Mouse (Mus musculus): ENCODE measurements at regions not wholly inside any gene's neighbourhood (a gene's known extent, or its start where the extent isn't known, plus 50 kb on each side); places are given as distances from the start of the nearest gene placed in this dataset.
A peak's percentile ranks its signal among the peaks of the same experiment; 100 is the strongest.

- DNase-seq: peak; percentile 70 to 83
These were observed 73.7 kb downstream of the Cpn2 start for GRCm38 (mm10) chr16:30193294-30194261.

GRCm38 (mm10) chr16:30194836-30195235, 72.5 kb downstream of the Cpn2 start:
- peak in 1 of 2 experiments; percentile 72 for DNase-seq

DNA sequence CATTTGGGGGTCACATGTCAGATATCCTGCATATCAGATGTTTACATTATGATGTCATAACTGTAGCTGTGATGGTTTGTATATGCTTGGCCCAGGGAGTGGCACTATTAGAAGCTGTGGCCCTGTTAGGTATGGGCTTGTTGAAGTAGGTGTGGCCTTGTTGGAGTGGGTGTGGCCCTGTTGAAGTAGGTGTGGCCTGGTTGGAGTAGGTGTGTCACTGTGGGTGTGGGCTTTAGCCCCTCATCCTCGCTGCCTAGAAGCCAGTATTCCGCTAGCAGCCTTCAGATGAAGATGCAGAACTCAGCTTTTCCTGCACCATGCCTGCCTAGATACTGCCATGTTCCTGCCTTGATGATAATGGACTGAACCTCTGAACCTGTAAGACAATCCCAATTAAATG, 71.4 kb downstream of the Cpn2 start:
- DNase-seq: peak in 1 of 2 experiments; percentile 16

DNA sequence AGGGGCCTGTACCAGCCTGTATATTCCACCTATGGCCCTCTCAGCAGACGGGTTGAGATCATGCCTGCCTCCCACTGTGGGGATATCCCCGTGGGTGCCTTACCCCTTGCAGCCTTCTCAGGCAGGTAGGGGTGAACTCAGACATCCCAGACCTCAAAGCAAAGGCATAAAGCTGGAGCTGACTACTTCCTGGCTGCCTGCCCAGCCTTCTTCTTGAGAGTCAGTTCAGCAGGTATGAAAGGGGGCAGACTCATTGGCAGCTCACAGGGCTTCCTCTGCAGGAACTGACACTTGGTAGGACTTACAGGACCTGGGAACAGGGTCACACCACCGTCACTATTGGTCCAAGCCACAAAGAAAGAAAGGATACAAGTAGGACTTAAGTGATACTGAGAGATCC, 69.9 kb downstream of the Cpn2 start:
- DNase-seq: peak; percentile 58 to 60

GRCm38 (mm10) chr16:30199836-30200235, 67.5 kb downstream of the Cpn2 start:
- peak in 1 of 2 experiments; percentile 31 for DNase-seq

GRCm38 (mm10) chr16:30204144-30204543, 63.2 kb downstream of the Cpn2 start:
- DNase-seq: no peak

- DNase-seq: no peak
These were observed 61.9 kb downstream of the Cpn2 start for GRCm38 (mm10) chr16:30205314-30205815.

GRCm38 (mm10) chr16:30205816-30206356, 61.4 kb downstream of the Cpn2 start:
- no peak for DNase-seq

Measured in kidney, postnatal 25 days (tissue).